Mouse (Mus musculus) left cerebral cortex, postnatal 4 days (tissue): Measurements from ENCODE around the gene Olfr38. TPM values are rescaled to one million over a fixed set of nuclear protein-coding genes. Genes with fewer than 3 reads are reported as not detected.

Experiments used
- DNase-seq: peaks from one replicate; pipeline ENCODE4 v3.0.0-alpha.2; 2022
- intact Hi-C: fragments of 180-260 bp; cut with DNase I; formaldehyde crosslinking; loops from one replicate; pipeline ENCODE4 v1.15.1; 2025
- total RNA-seq, 2 experiments: library from RNA; stranded (reverse); gene quantifications; 2 replicates each; pipeline ENCODE4 v1.2.3; 2021

The Olfr38 gene
- not detected for total RNA-seq

GRCm38 (mm10) chr6:42756104-42756503 is at the start of gene Olfr38:
Gene Olfr38, plus strand, starts transcription at chr6:42756404.
- no peak for DNase-seq
- intact Hi-C loops, result no loop called here

- intact Hi-C loops, result no loop called here
- peak; percentile 91 for DNase-seq
Observed at GRCm38 (mm10) chr6:42709291-42710211, 46.7 kb upstream of the Olfr38 start, which contains the start of gene Tcaf1. Gene Tcaf1, minus strand, starts transcription at chr6:42710088.

- intact Hi-C loops, result no loop called here
- DNase-seq, result no peak
Observed at GRCm38 (mm10) chr6:42714668-42715067, 41.5 kb upstream of the Olfr38 start.

- DNase-seq, result no peak
- intact Hi-C loops, result no loop called here
Observed at GRCm38 (mm10) chr6:42717973-42718372, 38.2 kb upstream of the Olfr38 start.

- intact Hi-C loops, result no loop called here
- DNase-seq, result no peak
Observed at GRCm38 (mm10) chr6:42739071-42739470, 17.1 kb upstream of the Olfr38 start, which contains the start of gene Olfr453. Gene Olfr453, plus strand, starts transcription at chr6:42739371.

- DNase-seq, result no peak
- intact Hi-C loops, result no loop called here
Observed at GRCm38 (mm10) chr6:42742303-42742702, 13.9 kb upstream of the Olfr38 start.

- no peak for DNase-seq
- intact Hi-C loops, result no loop called here
Observed at GRCm38 (mm10) chr6:42747846-42748245, 8.4 kb upstream of the Olfr38 start.

- DNase-seq, result no peak
- intact Hi-C loops, result no loop called here
Observed at GRCm38 (mm10) chr6:42777066-42777465, 20.9 kb downstream of the Olfr38 start.

GRCm38 (mm10) chr6:42784793-42785192 is 28.6 kb downstream of the Olfr38 start, which contains the start of gene Olfr452:
Gene Olfr452, plus strand, starts transcription at chr6:42785093.
- DNase-seq, result no peak
- intact Hi-C loops, result no loop called here

DNA sequence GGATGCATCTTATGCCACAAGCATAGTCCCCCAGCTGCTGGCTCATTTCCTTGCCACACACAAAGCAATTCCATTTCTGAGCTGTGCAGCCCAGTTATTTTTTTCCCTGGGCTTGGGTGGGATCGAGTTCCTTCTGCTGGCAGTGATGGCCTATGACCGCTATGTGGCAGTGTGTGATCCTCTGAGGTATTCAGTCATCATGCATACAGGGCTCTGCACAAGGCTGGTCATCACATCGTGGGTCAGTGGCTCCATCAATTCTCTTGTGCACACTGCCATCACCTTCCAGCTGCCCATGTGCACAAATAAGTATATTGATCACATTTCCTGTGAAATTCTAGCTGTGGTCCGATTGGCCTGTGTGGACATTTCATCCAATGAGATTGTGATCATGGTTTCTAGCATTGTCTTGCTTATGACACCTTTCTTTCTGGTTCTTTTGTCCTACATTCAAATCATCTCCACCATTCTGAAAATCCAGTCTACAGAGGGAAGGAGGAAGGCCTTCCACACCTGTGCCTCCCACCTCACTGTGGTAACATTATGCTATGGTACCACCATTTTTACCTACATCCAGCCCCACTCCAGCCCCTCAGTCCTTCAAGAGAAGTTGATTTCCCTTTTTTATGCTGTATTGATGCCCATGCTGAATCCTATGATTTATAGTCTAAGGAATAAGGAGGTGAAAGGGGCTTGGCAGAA is 34.2 kb downstream of the Olfr38 start:
- DNase-seq, result no peak
- intact Hi-C loops, result no loop called here

- intact Hi-C loops, result no loop called here
- DNase-seq, result no peak
Observed at GRCm38 (mm10) chr6:42790949-42791556, 34.8 kb downstream of the Olfr38 start.

DNA sequence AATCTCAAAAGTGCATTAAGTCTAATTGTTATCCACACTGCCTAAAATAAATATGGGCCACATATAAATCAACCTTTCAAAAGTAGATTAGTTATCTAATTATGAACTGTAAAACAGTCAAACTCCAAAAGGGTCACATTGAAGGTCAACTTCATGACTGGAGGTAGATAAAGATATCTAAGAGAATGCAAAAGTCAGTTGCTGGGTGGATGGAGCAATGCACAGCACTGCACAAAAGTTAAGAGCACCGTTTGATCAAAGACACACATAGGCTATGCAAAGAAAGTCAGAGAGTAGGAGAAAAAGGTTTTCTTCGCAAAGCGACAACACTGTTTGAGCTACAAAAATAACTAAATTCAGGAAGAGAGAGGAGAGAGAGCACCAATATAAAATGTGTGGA is 38.8 kb downstream of the Olfr38 start:
- intact Hi-C loops, result no loop called here
- DNase-seq, result no peak

DNA sequence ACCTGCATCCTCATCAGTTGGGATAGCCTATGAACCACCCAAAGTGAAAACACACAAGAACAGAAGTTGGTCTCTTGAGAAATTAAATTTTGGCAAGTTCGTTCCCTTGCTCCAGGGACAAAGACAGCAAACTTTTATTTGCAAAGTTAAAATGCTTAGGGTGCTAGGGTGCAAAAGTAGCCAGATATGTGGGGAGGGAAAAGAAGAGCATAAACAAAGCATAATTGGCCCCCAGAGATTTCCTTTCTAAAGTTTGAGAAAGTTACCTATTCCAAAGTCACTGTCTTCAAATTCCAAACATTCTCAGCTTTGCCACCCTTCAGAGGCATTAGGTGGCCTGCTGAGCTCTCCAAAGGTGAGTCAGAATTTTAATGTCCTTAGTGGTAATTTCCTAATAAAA is 55.4 kb downstream of the Olfr38 start, which contains the start of gene Olfr450:
Gene Olfr450, plus strand, starts transcription at position 301 of the 400 bp plus-strand sequence.
- intact Hi-C loops, result no loop called here

More for the DNA sequence above, 55.4 kb downstream of the Olfr38 start, which contains the start of gene Olfr450:
- DNase-seq, result no peak

Other genes starting within 250 kb of the Olfr38 start
- not detected for gene Olfr455, start 208.8 kb upstream of the Olfr38 start, total RNA-seq
- not detected for gene Tcaf3, start 158.7 kb upstream of the Olfr38 start, total RNA-seq
- 1 to 10 TPM; 2.2 to 2.4 TPM for gene Tcaf2, start 111.2 kb upstream of the Olfr38 start, total RNA-seq
- gene Tcaf1, start 46.3 kb upstream of the Olfr38 start, total RNA-seq, result 100 to 1,000 TPM; 270 to 290 TPM
- not detected for gene Olfr453, start 17.0 kb upstream of the Olfr38 start, total RNA-seq
- gene Olfr452, start 28.7 kb downstream of the Olfr38 start, total RNA-seq, result not detected
- gene Olfr450, start 55.5 kb downstream of the Olfr38 start, total RNA-seq, result not detected
- not detected for gene Olfr449, start 78.0 kb downstream of the Olfr38 start, total RNA-seq
- gene Olfr448, start 134.0 kb downstream of the Olfr38 start, total RNA-seq, result not detected
- gene Olfr447, start 152.5 kb downstream of the Olfr38 start, total RNA-seq, result not detected
- not detected for gene Olfr446, start 165.0 kb downstream of the Olfr38 start, total RNA-seq
- not detected for gene Olfr444, start 192.7 kb downstream of the Olfr38 start, total RNA-seq